Mouse (Mus musculus): ENCODE measurements around the gene Adgb. TPM values are rescaled to one million over a fixed set of nuclear protein-coding genes. Genes with fewer than 3 reads are reported as not detected.

Gene Adgb
- polyA plus RNA-seq, 1 experiment from 2014 or later, result 0.13 TPM

- TF ChIP-seq CTCF (IDR thresholded peaks at IDR 0.05; ENCODE audit: low read depth), result no peak
- ATAC-seq, result no peak
- no peaks in the 10 kb centered on the region for H3K36me3 ChIP-seq (ENCODE audit: control insufficient read depth, insufficient read depth)
- H3K4me2 ChIP-seq (replicated peaks; ENCODE audit: low read depth), result no peak overlapping the region
- H3K9me3 ChIP-seq (ENCODE audit: control insufficient read depth), result no peaks in the 10 kb centered on the region
- no peaks in the 10 kb centered on the region for H3K27me3 ChIP-seq (replicated peaks; ENCODE audit: control insufficient read depth, insufficient read depth, low read length)
- 86% methylated on average over 7 of the region's 7 CpGs for WGBS
- H3K9ac ChIP-seq (ENCODE audit: low read depth, low read length), result no peak overlapping the region
- no peaks in the 10 kb centered on the region for H3K4me1 ChIP-seq (replicated peaks; ENCODE audit: control insufficient read depth, insufficient read depth, low read length)
- H3K27ac ChIP-seq (ENCODE audit: low read depth, low read length), result no peak overlapping the region
- no peak overlapping the region for H3K4me3 ChIP-seq (ENCODE audit: low read depth, low read length)
These were observed 43.1 kb downstream of the Adgb start for GRCm38 (mm10) chr10:10429032-10429431.

DNA sequence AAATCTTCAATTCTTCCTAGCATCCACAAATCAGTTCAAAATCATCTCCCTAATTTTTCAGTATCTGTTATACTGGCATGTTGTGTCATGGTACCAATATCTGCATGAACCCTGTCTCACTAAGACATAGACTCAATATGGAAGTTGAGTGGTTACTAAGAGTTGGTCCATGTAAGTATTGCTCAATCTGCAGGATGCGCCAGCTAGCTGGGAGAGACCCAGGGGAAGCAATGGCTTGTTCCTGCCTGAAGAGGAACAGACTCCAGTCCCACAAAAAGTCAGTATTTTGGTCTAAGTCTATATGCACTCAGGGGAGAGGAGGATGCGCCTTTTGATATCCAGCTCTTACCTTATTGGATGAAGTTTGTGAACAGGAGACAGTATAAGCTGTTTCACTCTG is 47.7 kb downstream of the Adgb start:
- no peak overlapping the region for H3K27ac ChIP-seq (ENCODE audit: low read depth, low read length)
- H3K9ac ChIP-seq (ENCODE audit: low read depth, low read length), result no peak overlapping the region
- no peaks in the 10 kb centered on the region for H3K36me3 ChIP-seq (ENCODE audit: control insufficient read depth, insufficient read depth)
- 92% methylated on average over 2 of the region's 2 CpGs for WGBS
- ATAC-seq, result no peak
- no peaks in the 10 kb centered on the region for H3K9me3 ChIP-seq (ENCODE audit: control insufficient read depth)
- H3K4me1 ChIP-seq (replicated peaks; ENCODE audit: control insufficient read depth, insufficient read depth, low read length), result no peaks in the 10 kb centered on the region
- TF ChIP-seq CTCF (IDR thresholded peaks at IDR 0.05; ENCODE audit: low read depth), result no peak
- no peak overlapping the region for H3K4me2 ChIP-seq (replicated peaks; ENCODE audit: low read depth)
- H3K4me3 ChIP-seq (ENCODE audit: low read depth, low read length), result no peak overlapping the region
- H3K27me3 ChIP-seq (replicated peaks; ENCODE audit: control insufficient read depth, insufficient read depth, low read length), result no peaks in the 10 kb centered on the region

GRCm38 (mm10) chr10:10411046-10411445 is 61.1 kb downstream of the Adgb start:
- no peaks in the 10 kb centered on the region for H3K27me3 ChIP-seq (replicated peaks; ENCODE audit: control insufficient read depth, insufficient read depth, low read length)
- no peak overlapping the region for H3K4me3 ChIP-seq (ENCODE audit: low read depth, low read length)
- H3K27ac ChIP-seq (ENCODE audit: low read depth, low read length), result no peak overlapping the region
- no peaks in the 10 kb centered on the region for H3K36me3 ChIP-seq (ENCODE audit: control insufficient read depth, insufficient read depth)
- H3K4me1 ChIP-seq (replicated peaks; ENCODE audit: control insufficient read depth, insufficient read depth, low read length), result no peaks in the 10 kb centered on the region
- WGBS, result 60% methylated on average over 5 of the region's 5 CpGs
- no peak overlapping the region for H3K4me2 ChIP-seq (replicated peaks; ENCODE audit: low read depth)
- no peak overlapping the region for H3K9ac ChIP-seq (ENCODE audit: low read depth, low read length)
- TF ChIP-seq CTCF (IDR thresholded peaks at IDR 0.05; ENCODE audit: low read depth), result no peak
- no peak for ATAC-seq
- no peaks in the 10 kb centered on the region for H3K9me3 ChIP-seq (ENCODE audit: control insufficient read depth)

GRCm38 (mm10) chr10:10408166-10408565 is 64.0 kb downstream of the Adgb start:
- Histone ChIP-seq H3K36me3 (ENCODE audit: control insufficient read depth, insufficient read depth) (no peaks in the 10 kb centered on the region), H3K4me1 (replicated peaks; ENCODE audit: control insufficient read depth, insufficient read depth, low read length) (no peaks in the 10 kb centered on the region), H3K27ac (ENCODE audit: low read depth, low read length) (no peak overlapping the region), H3K9ac (ENCODE audit: low read depth, low read length) (no peak overlapping the region), H3K9me3 (ENCODE audit: control insufficient read depth) (no peaks in the 10 kb centered on the region), H3K27me3 (replicated peaks; ENCODE audit: control insufficient read depth, insufficient read depth, low read length) (no peaks in the 10 kb centered on the region), H3K4me3 (ENCODE audit: low read depth, low read length) (no peak overlapping the region), H3K4me2 (replicated peaks; ENCODE audit: low read depth) (no peak overlapping the region)
- ATAC-seq, result no peak; the same call in 1 of the 2 replicates
- 27% methylated on average over 3 of the region's 3 CpGs for WGBS
- peak; percentile 78 for TF ChIP-seq CTCF (IDR thresholded peaks at IDR 0.05; ENCODE audit: low read depth)

GRCm38 (mm10) chr10:10395784-10396481 is 76.2 kb downstream of the Adgb start:
- H3K9ac ChIP-seq (ENCODE audit: low read depth, low read length), result no peak overlapping the region
- no peak for ATAC-seq
- no peak overlapping the region for H3K4me2 ChIP-seq (replicated peaks; ENCODE audit: low read depth)
- H3K4me3 ChIP-seq (ENCODE audit: low read depth, low read length), result no peak overlapping the region
- no peaks in the 10 kb centered on the region for H3K36me3 ChIP-seq (ENCODE audit: control insufficient read depth, insufficient read depth)
- H3K9me3 ChIP-seq (ENCODE audit: control insufficient read depth), result no peaks in the 10 kb centered on the region
- H3K27me3 ChIP-seq (replicated peaks; ENCODE audit: control insufficient read depth, insufficient read depth, low read length), result no peaks in the 10 kb centered on the region
- WGBS, result 74% methylated on average over 4 of the region's 4 CpGs
- no peaks in the 10 kb centered on the region for H3K4me1 ChIP-seq (replicated peaks; ENCODE audit: control insufficient read depth, insufficient read depth, low read length)
- no peak for TF ChIP-seq CTCF (IDR thresholded peaks at IDR 0.05; ENCODE audit: low read depth)
- H3K27ac ChIP-seq (ENCODE audit: low read depth, low read length), result no peak overlapping the region

- no peak overlapping the region for H3K4me3 ChIP-seq (ENCODE audit: low read depth, low read length)
- H3K9ac ChIP-seq (ENCODE audit: low read depth, low read length), result no peak overlapping the region
- no peaks in the 10 kb centered on the region for H3K36me3 ChIP-seq (ENCODE audit: control insufficient read depth, insufficient read depth)
- no peak overlapping the region for H3K27ac ChIP-seq (ENCODE audit: low read depth, low read length)
- WGBS, result 76% methylated on average over 1 of the region's 1 CpGs
- H3K9me3 ChIP-seq (ENCODE audit: control insufficient read depth), result no peaks in the 10 kb centered on the region
- ATAC-seq, result no peak
- no peak overlapping the region for H3K4me2 ChIP-seq (replicated peaks; ENCODE audit: low read depth)
- H3K27me3 ChIP-seq (replicated peaks; ENCODE audit: control insufficient read depth, insufficient read depth, low read length), result no peaks in the 10 kb centered on the region
- no peak for TF ChIP-seq CTCF (IDR thresholded peaks at IDR 0.05; ENCODE audit: low read depth)
- H3K4me1 ChIP-seq (replicated peaks; ENCODE audit: control insufficient read depth, insufficient read depth, low read length), result no peaks in the 10 kb centered on the region
These were observed 97.5 kb downstream of the Adgb start for GRCm38 (mm10) chr10:10374629-10375028.
